Mouse (Mus musculus) heart, embryonic 14.5 days (tissue): Measurements from ENCODE around the gene Slc9a8. TPM values are rescaled to one million over a fixed set of nuclear protein-coding genes. Genes with fewer than 3 reads are reported as not detected.

Experiments
- ATAC-seq: fragments of 200-750 bp; cut with Nextera tagmentation; 2 replicates; pipeline ENCODE4 v1.8.0; 2017; ENCODE audit warnings: low read depth, moderate TSS enrichment; ENCODE audit not compliant: insufficient number of reproducible peaks, insufficient read depth, low FRiP score
- H3K27ac ChIP-seq, 2 experiments: fragments of 200-500 bp in 1 of 2; fragments of 300-500 bp in 1 of 2; sonication (generic) in 1 of 2; replicated peaks in 1 of 2; 2 replicates each; pipeline ENCODE4 v1.5.1; 2012 to 2014; ENCODE audit warnings: low read depth in 2 of 2, low read length in 2 of 2, control low read depth in 1 of 2, mild to moderate bottlenecking in 1 of 2, mixed read lengths in 1 of 2; ENCODE audit not compliant: control insufficient read depth in 1 of 2, insufficient read depth in 1 of 2
- H3K27me3 ChIP-seq: fragments of 300-500 bp; sonication (generic); 2 replicates; pipeline ENCODE4 v1.6.1; 2014; ENCODE audit warnings: mild to moderate bottlenecking, low read length, control low read depth; ENCODE audit not compliant: control insufficient read depth, insufficient read depth
- H3K36me3 ChIP-seq: fragments of 300-500 bp; sonication (generic); 2 replicates; pipeline ENCODE4 v1.6.1; 2014; ENCODE audit warnings: mild to moderate bottlenecking, control low read depth, low read length, mixed read lengths; ENCODE audit not compliant: control insufficient read depth, insufficient read depth
- H3K4me1 ChIP-seq, 2 experiments: fragments of 200-500 bp in 1 of 2; fragments of 300-500 bp in 1 of 2; sonication (generic) in 1 of 2; 2 replicates each; pipeline ENCODE4 v1.6.1; 2012 to 2014; ENCODE audit warnings: low read length in 2 of 2, control low read depth in 1 of 2, mixed read lengths in 1 of 2; ENCODE audit not compliant: control insufficient read depth in 2 of 2, insufficient read depth in 2 of 2
- H3K4me2 ChIP-seq: fragments of 300-500 bp; sonication (generic); 2 replicates; pipeline ENCODE4 v1.6.1; 2014; ENCODE audit warnings: mild to moderate bottlenecking, low read length
- H3K4me3 ChIP-seq, 2 experiments: fragments of 200-500 bp in 1 of 2; fragments of 300-500 bp in 1 of 2; sonication (generic) in 1 of 2; 2 replicates each; pipeline ENCODE4 v1.5.1; 2012 to 2014; ENCODE audit warnings: low read length in 2 of 2, mild to moderate bottlenecking in 2 of 2, control low read depth in 1 of 2, low read depth in 1 of 2, moderate library complexity in 1 of 2; ENCODE audit not compliant: control insufficient read depth in 1 of 2, insufficient read depth in 1 of 2
- H3K9ac ChIP-seq: fragments of 300-500 bp; sonication (generic); 2 replicates; pipeline ENCODE4 v1.6.1; 2014; ENCODE audit warnings: mild to moderate bottlenecking, low read length
- H3K9me3 ChIP-seq: fragments of 300-500 bp; sonication (generic); 2 replicates; pipeline ENCODE4 v1.6.1; 2016; ENCODE audit warnings: low read length, control low read depth; ENCODE audit not compliant: control insufficient read depth
- WGBS: fragments of 180-500 bp; shearing (Covaris S2); extraction: QIAGEN DNeasy Blood & Tissue Kit; methylation state at CpG from one replicate; pipeline ENCODE4 v1.1.7; 2014; 5-methylcytosine and 5-hydroxymethylcytosine counted together
- polyA plus RNA-seq: library from polyadenylated mRNA; unstranded; fragments of >200 nt; fragmentation: Nextera tagmentation; extraction: Ambion mirVana; gene quantifications from 2 replicates; pipeline ENCODE4 v1.2.1, GENCODE M21; 2014

The Slc9a8 gene
- polyA plus RNA-seq, 1 experiment from 2014 or later, result 19.3 TPM

- no peak for ATAC-seq
- Histone ChIP-seq H3K4me1 (peaks cover 7% of the 10 kb centered on the region in 2 experiments), H3K9me3 (no peaks in the 10 kb centered on the region; the same call in 1 of the 2 replicates), H3K27me3 (no peaks in the 10 kb centered on the region), H3K4me2 (no peak overlapping the region), H3K27ac (no peak overlapping the region), H3K9ac (no peak overlapping the region), H3K36me3 (no peaks in the 10 kb centered on the region), H3K4me3 (no peak overlapping the region)
- WGBS, result 60% methylated on average over 9 of the region's 9 CpGs
These were observed 5.4 kb upstream of the Slc9a8 start for GRCm38 (mm10) chr2:167415970-167416563.

GRCm38 (mm10) chr2:167417048-167417447 is 4.5 kb upstream of the Slc9a8 start:
- no peaks in the 10 kb centered on the region for H3K36me3 ChIP-seq
- 81% methylated on average over 3 of the region's 3 CpGs for WGBS
- no peak overlapping the region for H3K27ac ChIP-seq
- no peak for ATAC-seq
- no peaks in the 10 kb centered on the region; the same call in 1 of the 2 replicates for H3K9me3 ChIP-seq
- no peaks in the 10 kb centered on the region for H3K27me3 ChIP-seq
- no peak overlapping the region for H3K9ac ChIP-seq
- no peak overlapping the region for H3K4me2 ChIP-seq
- H3K4me3 ChIP-seq, result no peak overlapping the region
- peaks cover 7 to 8% of the 10 kb centered on the region in 2 experiments for H3K4me1 ChIP-seq

GRCm38 (mm10) chr2:167417694-167418093 is 3.8 kb upstream of the Slc9a8 start:
- 26% methylated on average over 4 of the region's 4 CpGs for WGBS
- no peaks in the 10 kb centered on the region for H3K36me3 ChIP-seq

GRCm38 (mm10) chr2:167419204-167419603 is 2.3 kb upstream of the Slc9a8 start:
- no peak overlapping the region for H3K4me3 ChIP-seq
- H3K9ac ChIP-seq, result no peak overlapping the region
- H3K27ac ChIP-seq, result no peak overlapping the region
- 46% methylated on average over 1 of the region's 1 CpGs for WGBS
- H3K36me3 ChIP-seq, result peaks cover 5% of the 10 kb centered on the region
- no peaks in the 10 kb centered on the region for H3K27me3 ChIP-seq
- no peak overlapping the region for H3K4me2 ChIP-seq
- peaks cover 7 to 14% of the 10 kb centered on the region in 2 experiments for H3K4me1 ChIP-seq
- H3K9me3 ChIP-seq, result no peaks in the 10 kb centered on the region; the same call in 1 of the 2 replicates
- no peak for ATAC-seq

More at GRCm38 (mm10) chr2:167417694-167418093, 3.8 kb upstream of the Slc9a8 start:
- ATAC-seq, result no peak
- no peak overlapping the region for H3K27ac ChIP-seq
- no peak overlapping the region for H3K4me2 ChIP-seq
- no peak overlapping the region for H3K9ac ChIP-seq
- no peaks in the 10 kb centered on the region for H3K27me3 ChIP-seq
- H3K4me3 ChIP-seq, result no peak overlapping the region
- H3K4me1 ChIP-seq, result peaks cover 7 to 14% of the 10 kb centered on the region in 2 experiments
- no peaks in the 10 kb centered on the region; the same call in 1 of the 2 replicates for H3K9me3 ChIP-seq

- peak overlapping the region; percentile 88 for H3K4me2 ChIP-seq
- peaks cover 22% of the 10 kb centered on the region for H3K36me3 ChIP-seq
- H3K9me3 ChIP-seq, result no peaks in the 10 kb centered on the region; the same call in 1 of the 2 replicates
- H3K27me3 ChIP-seq, result no peaks in the 10 kb centered on the region
- ATAC-seq, result no peak
- H3K4me3 ChIP-seq, result peak overlapping the region; percentile 93 to 97
- 17% methylated on average over 10 of the region's 10 CpGs for WGBS
- peak overlapping the region; percentile 76 to 97 for H3K27ac ChIP-seq
- H3K4me1 ChIP-seq, result peaks cover 7 to 14% of the 10 kb centered on the region in 2 experiments
- H3K9ac ChIP-seq, result peak overlapping the region; percentile 96
These were observed 686 bp upstream of the Slc9a8 start for GRCm38 (mm10) chr2:167420811-167421241.

GRCm38 (mm10) chr2:167422150-167422470 is 598 bp downstream of the Slc9a8 start:
- peaks cover 4 to 14% of the 10 kb centered on the region in 2 experiments for H3K4me1 ChIP-seq
- H3K4me2 ChIP-seq, result peak overlapping the region; percentile 88
- 7% methylated on average over 11 of the region's 11 CpGs for WGBS
- H3K9ac ChIP-seq, result peak overlapping the region; percentile 96
- H3K4me3 ChIP-seq, result peak overlapping the region; percentile 93 to 97
- peaks cover 34% of the 10 kb centered on the region for H3K36me3 ChIP-seq
- H3K27me3 ChIP-seq, result no peaks in the 10 kb centered on the region
- H3K27ac ChIP-seq, result peak overlapping the region; percentile 96 to 97
- no peak for ATAC-seq
- no peaks in the 10 kb centered on the region; the same call in 1 of the 2 replicates for H3K9me3 ChIP-seq

GRCm38 (mm10) chr2:167423031-167423611 is 1.6 kb downstream of the Slc9a8 start:
- no peaks in the 10 kb centered on the region; the same call in 1 of the 2 replicates for H3K9me3 ChIP-seq
- H3K4me3 ChIP-seq, result no peak overlapping the region
- WGBS, result 88% methylated on average over 5 of the region's 5 CpGs
- peaks cover 45% of the 10 kb centered on the region for H3K36me3 ChIP-seq
- H3K27ac ChIP-seq, result no peak overlapping the region
- peaks cover 4 to 14% of the 10 kb centered on the region in 2 experiments for H3K4me1 ChIP-seq
- no peaks in the 10 kb centered on the region for H3K27me3 ChIP-seq
- no peak for ATAC-seq
- H3K4me2 ChIP-seq, result no peak overlapping the region
- no peak overlapping the region for H3K9ac ChIP-seq
